Mouse (Mus musculus) midbrain, embryonic 15.5 days (tissue): ENCODE results near the gene Ccdc120. TPM values are rescaled to one million over a fixed set of nuclear protein-coding genes. Genes with fewer than 3 reads are reported as not detected.

ENCODE experiments used
- ATAC-seq: fragments of 200-750 bp; cut with Nextera tagmentation; replicated peaks from 2 replicates; pipeline ENCODE4 v1.8.0; 2017; ENCODE audit warnings: moderate TSS enrichment
- H3K27ac ChIP-seq: fragments of 300-500 bp; sonication (generic); 2 replicates; pipeline ENCODE4 v1.5.1; 2015; ENCODE audit warnings: mild to moderate bottlenecking, inconsistent platforms
- H3K27me3 ChIP-seq: fragments of 300-500 bp; sonication (generic); replicated peaks from 2 replicates; pipeline ENCODE4 v1.6.1; 2015; ENCODE audit warnings: inconsistent platforms
- H3K36me3 ChIP-seq: fragments of 300-500 bp; sonication (generic); replicated peaks from 2 replicates; pipeline ENCODE4 v1.6.1; 2015; ENCODE audit warnings: inconsistent platforms
- H3K4me1 ChIP-seq: fragments of 300-500 bp; sonication (generic); 2 replicates; pipeline ENCODE4 v1.6.1; 2015; ENCODE audit warnings: inconsistent platforms
- H3K4me2 ChIP-seq: fragments of 300-500 bp; sonication (generic); 2 replicates; pipeline ENCODE4 v1.6.1; 2015; ENCODE audit warnings: inconsistent platforms, mild to moderate bottlenecking, moderate library complexity
- H3K4me3 ChIP-seq: fragments of 300-500 bp; sonication (generic); 2 replicates; pipeline ENCODE4 v1.5.1; 2015; ENCODE audit warnings: mild to moderate bottlenecking, inconsistent platforms
- H3K9ac ChIP-seq: fragments of 300-500 bp; sonication (generic); 2 replicates; pipeline ENCODE4 v1.6.1; 2015; ENCODE audit warnings: mild to moderate bottlenecking, inconsistent platforms
- H3K9me3 ChIP-seq: fragments of 300-500 bp; sonication (generic); 2 replicates; pipeline ENCODE4 v1.6.1; 2016; ENCODE audit warnings: inconsistent platforms
- WGBS: fragments of 180-500 bp; shearing (Covaris S2); methylation state at CpG from one replicate; pipeline ENCODE4 v1.1.7; 2015; ENCODE audit warnings: mixed read lengths; 5-methylcytosine and 5-hydroxymethylcytosine counted together
- polyA plus RNA-seq: library from polyadenylated mRNA; unstranded; fragments of >200 nt; fragmentation: Nextera tagmentation; extraction: Ambion mirVana; gene quantifications from 2 replicates; pipeline ENCODE4 v1.2.1, GENCODE M21; 2015

Ccdc120 gene
- polyA plus RNA-seq = 78.4 and 85.2 TPM in 2 replicates

DNA sequence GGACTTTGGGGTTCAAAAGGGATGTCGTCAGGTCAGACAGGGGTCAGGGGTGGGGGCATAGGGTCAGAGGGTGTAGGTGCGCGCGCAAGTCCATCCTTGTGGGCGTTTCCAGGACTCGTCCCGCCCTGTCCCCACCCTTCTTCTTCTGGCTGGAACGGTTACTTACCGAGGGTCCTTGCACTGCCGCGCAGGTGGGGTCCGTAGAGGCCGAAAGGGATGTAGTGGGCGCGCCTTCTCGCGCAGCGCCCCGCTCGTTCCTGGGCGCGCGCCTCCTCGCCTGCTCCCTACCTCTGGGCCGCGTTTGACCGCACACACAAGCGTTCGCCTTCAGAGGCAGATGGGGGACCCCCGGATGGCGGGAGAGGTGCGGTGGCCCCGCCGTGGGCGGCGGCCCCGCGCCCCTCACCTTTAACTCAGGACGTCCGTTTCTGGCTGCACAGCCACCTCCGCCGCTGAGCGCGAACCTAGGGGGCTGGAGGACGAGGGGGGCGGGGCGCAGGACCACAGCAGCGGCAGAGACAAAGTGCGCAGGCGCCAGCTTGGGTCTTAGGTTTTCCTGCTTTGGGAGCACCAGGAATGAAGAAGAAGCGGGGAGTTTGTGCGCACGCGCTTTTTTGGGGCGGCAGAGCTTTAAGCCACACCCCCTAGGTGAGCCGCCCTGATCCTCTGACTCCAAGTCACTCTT lies at the start of gene Ccdc120:
Ccdc120 (minus strand) TSS at position 474 of the 685 bp plus-strand sequence.
- Histone ChIP-seq H3K36me3 (no peaks in the 10 kb centered on the region), H3K4me3 (peak within 1 kb of the TSS; percentile 71), H3K9ac (peak within 1 kb of the TSS; percentile 77), H3K9me3 (no peaks in the 10 kb centered on the region; the same call in 1 of the 2 replicates), H3K27ac (peak within 1 kb of the TSS; percentile 75), H3K27me3 (no peaks in the 10 kb centered on the region), H3K4me1 (peaks cover 7% of the 10 kb centered on the region), H3K4me2 (peak within 1 kb of the TSS; percentile 50)
- 17% methylated on average over 51 of the region's 56 CpGs for WGBS
- peak; percentile 92 for ATAC-seq

DNA sequence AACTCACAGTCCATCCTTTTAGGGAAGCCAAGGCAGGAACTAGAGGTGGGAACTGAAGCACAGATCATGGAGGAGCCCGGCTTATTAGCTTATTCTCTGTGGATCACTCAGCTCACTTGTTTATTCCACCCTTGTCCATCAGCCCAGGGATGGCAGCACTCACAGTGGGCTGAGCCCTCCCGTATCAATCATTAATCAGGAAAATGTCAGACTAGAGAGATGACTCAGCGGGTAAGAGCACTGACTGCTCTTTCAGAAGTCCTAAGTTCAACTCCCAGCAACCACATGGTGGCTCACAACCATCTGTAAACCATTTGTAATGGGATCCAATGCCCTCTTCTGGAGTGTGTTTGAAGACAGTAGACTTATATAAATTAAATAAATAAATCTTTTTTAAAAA lies 46.6 kb upstream of the Ccdc120 start:
- H3K27me3 ChIP-seq = no peaks in the 10 kb centered on the region
- H3K4me1 ChIP-seq = no peaks in the 10 kb centered on the region
- WGBS = 87% methylated on average over 3 of the region's 3 CpGs
- no peak overlapping the region for H3K9ac ChIP-seq
- H3K4me2 ChIP-seq = no peak overlapping the region
- ATAC-seq = no peak
- no peaks in the 10 kb centered on the region; the same call in 1 of the 2 replicates for H3K36me3 ChIP-seq
- H3K27ac ChIP-seq = no peak overlapping the region
- H3K4me3 ChIP-seq = no peak overlapping the region
- H3K9me3 ChIP-seq = no peaks in the 10 kb centered on the region

DNA sequence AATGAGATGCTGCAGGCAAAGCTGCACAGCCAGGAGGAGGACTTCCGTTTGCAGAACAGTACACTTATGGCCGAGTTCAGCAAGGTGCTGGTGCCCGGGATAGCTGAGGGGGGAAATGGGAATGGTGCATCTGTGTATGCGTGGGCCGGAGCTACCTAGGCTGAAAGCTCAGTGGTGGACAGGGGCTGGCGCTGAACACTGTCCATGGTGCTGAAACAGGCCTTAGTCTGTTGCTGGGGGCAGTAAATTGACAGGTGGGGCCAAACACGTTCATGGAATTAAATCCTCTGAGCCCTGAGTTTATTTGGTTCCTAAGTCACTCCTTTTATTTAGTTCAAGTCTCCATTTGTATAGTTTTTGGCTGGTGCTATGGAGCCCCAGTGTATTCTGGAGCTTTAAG lies 44.3 kb upstream of the Ccdc120 start:
- no peak for ATAC-seq
- Histone ChIP-seq H3K4me2 (no peak overlapping the region), H3K27ac (no peak overlapping the region), H3K27me3 (no peaks in the 10 kb centered on the region), H3K36me3 (no peaks in the 10 kb centered on the region; the same call in 1 of the 2 replicates), H3K9ac (no peak overlapping the region), H3K9me3 (no peaks in the 10 kb centered on the region), H3K4me1 (peaks cover 9% of the 10 kb centered on the region), H3K4me3 (no peak overlapping the region)
- 38% methylated on average over 7 of the region's 7 CpGs for WGBS

DNA sequence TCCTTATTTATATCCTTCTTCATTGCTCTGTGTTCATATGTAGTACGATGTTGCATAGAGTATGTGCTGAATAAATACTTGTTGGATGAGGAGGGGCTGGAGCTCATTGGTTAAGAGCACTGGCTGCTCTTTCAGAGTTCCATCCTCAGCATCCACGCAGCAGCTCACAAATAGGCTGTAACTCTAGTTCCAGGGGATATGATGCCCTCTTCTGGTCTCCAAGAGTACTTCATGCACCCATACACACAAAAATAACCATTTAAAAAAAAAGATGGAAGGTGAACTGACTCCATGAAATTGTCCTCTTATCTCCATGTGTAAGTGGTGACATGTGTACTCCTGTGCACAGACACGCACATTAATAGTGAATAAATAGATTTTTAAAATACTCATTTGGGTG lies 42.7 kb upstream of the Ccdc120 start:
- no peaks in the 10 kb centered on the region for H3K36me3 ChIP-seq
- ATAC-seq = no peak
- H3K4me3 ChIP-seq = no peak overlapping the region
- no peak overlapping the region for H3K27ac ChIP-seq
- no peaks in the 10 kb centered on the region for H3K27me3 ChIP-seq
- H3K9ac ChIP-seq = no peak overlapping the region
- 56% methylated on average over 3 of the region's 3 CpGs for WGBS
- H3K9me3 ChIP-seq = no peaks in the 10 kb centered on the region
- H3K4me2 ChIP-seq = no peak overlapping the region
- peaks cover 9% of the 10 kb centered on the region for H3K4me1 ChIP-seq

DNA sequence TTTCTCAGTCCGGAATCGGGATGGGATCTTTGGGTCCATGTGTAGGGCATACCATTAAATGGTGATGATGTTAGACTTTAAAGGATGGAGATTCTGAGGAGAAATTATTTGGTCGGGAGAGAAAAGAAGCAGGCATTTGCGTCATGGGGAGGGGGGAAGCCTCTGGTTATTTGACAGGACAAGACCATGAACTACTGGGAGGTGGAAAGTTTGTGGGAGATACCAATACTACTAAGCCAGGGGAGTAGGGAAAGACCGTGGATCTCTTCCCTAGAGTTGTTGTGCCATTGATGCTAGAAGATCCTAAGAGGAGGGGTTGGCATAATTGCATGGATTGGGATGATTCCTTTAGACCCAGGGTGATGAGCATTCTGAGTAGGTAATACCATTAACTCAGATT lies 39.6 kb upstream of the Ccdc120 start:
- H3K9ac ChIP-seq = peak overlapping the region; percentile 59
- H3K4me2 ChIP-seq = peak overlapping the region; percentile 59
- H3K4me3 ChIP-seq = peak overlapping the region; percentile 57
- peak overlapping the region; percentile 62; the same call in 1 of the 2 replicates for H3K27ac ChIP-seq
- H3K9me3 ChIP-seq = no peaks in the 10 kb centered on the region
- H3K27me3 ChIP-seq = no peaks in the 10 kb centered on the region
- H3K36me3 ChIP-seq = no peaks in the 10 kb centered on the region
- H3K4me1 ChIP-seq = peaks cover 9% of the 10 kb centered on the region
- WGBS = 28% methylated on average over 5 of the region's 5 CpGs
- ATAC-seq = peak; percentile 38; the same call in 1 of the 2 replicates

DNA sequence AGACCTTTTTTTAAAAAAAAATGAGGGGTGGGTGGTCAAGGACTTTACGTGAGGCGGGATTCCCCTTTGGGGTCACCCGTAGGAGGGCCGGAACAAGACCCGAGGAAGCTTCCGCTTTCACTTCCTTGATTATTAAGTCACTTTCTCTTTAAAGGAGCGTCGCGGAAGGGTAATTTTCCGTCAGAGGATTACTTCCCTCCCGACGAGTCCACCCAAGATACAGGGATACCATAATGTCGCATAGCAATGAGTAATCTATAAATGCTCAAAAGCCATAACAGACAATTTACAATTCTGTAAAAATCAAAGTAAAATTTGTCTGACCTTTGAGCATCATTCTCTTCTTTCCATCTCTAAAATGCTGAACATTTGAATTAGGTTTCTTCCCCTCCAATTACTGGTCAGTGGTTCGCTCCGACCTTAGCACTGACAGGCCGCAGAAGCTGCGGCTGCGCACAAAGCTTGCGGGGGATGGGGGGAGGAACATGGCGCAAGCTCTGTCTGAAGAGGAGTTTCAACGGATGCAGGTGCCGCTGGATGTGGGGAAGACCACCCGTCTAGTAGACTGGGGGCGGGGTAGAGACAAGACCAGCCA lies 38.9 kb upstream of the Ccdc120 start, which contains the start of gene Gripap1:
Gripap1 (plus strand) TSS at position 224 of the 595 bp plus-strand sequence.
- no peaks in the 10 kb centered on the region for H3K9me3 ChIP-seq
- 18% methylated on average over 24 of the region's 24 CpGs for WGBS
- peak within 1 kb of the TSS; percentile 59 for H3K4me2 ChIP-seq
- H3K27ac ChIP-seq = peak within 1 kb of the TSS; percentile 62
- H3K9ac ChIP-seq = peak within 1 kb of the TSS; percentile 59
- peaks cover 9% of the 10 kb centered on the region for H3K4me1 ChIP-seq
- H3K27me3 ChIP-seq = no peaks in the 10 kb centered on the region
- ATAC-seq = peak; percentile 92
- H3K36me3 ChIP-seq = no peaks in the 10 kb centered on the region
- peak within 1 kb of the TSS; percentile 57 for H3K4me3 ChIP-seq

DNA sequence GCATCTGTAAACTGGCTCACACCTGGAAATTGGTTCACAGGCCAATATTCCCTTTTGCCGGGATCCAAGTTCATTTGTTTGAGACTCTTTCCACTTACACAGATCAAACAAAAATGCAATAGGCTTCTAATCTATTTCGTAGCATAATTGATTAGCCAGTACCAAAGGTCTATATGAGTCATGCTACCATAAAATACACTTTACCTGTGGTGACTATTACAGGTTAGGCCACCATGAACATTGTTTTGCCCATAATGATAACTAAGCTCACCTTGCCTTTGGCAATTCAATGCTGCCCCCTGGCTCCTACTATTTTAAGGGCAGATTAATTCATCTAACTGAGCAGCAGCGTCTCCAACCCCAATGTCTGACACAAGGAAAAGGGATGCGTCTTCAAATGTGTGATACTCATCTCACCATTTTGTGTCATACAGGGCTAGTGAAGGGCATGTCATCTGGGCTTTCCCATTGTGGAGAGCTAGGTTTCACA lies 31.9 kb upstream of the Ccdc120 start:
- H3K9ac ChIP-seq = no peak overlapping the region
- H3K9me3 ChIP-seq = no peaks in the 10 kb centered on the region
- no peaks in the 10 kb centered on the region for H3K27me3 ChIP-seq
- H3K4me2 ChIP-seq = no peak overlapping the region
- 79% methylated on average over 4 of the region's 4 CpGs for WGBS
- H3K4me3 ChIP-seq = no peak overlapping the region
- no peak overlapping the region for H3K27ac ChIP-seq
- ATAC-seq = no peak
- H3K36me3 ChIP-seq = no peaks in the 10 kb centered on the region
- H3K4me1 ChIP-seq = no peaks in the 10 kb centered on the region

DNA sequence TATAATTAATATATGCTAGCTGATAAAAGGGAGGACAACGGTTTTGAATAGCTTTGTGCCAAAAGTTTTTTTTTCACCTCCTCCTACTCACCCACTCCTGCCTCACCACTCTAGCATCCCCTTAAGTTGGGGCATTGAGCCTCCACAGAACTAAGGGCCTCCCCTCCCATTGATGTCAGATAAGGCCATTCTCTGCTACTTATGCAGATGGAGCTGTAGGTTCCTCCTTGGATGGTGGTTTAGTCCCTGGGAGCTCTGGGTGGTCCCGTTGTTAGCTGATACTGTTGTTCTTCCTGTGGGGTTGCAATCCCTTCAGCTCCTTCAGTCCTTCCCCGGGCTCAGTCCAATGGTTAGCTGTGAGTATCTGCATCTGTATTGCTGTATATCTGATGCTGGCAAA lies 28.6 kb upstream of the Ccdc120 start:
- Histone ChIP-seq H3K4me1 (no peaks in the 10 kb centered on the region), H3K9me3 (no peaks in the 10 kb centered on the region), H3K27me3 (no peaks in the 10 kb centered on the region), H3K4me3 (no peak overlapping the region), H3K4me2 (no peak overlapping the region), H3K9ac (no peak overlapping the region), H3K27ac (no peak overlapping the region), H3K36me3 (no peaks in the 10 kb centered on the region)
- ATAC-seq = no peak
- WGBS = 27% methylated on average over 3 of the region's 3 CpGs

DNA sequence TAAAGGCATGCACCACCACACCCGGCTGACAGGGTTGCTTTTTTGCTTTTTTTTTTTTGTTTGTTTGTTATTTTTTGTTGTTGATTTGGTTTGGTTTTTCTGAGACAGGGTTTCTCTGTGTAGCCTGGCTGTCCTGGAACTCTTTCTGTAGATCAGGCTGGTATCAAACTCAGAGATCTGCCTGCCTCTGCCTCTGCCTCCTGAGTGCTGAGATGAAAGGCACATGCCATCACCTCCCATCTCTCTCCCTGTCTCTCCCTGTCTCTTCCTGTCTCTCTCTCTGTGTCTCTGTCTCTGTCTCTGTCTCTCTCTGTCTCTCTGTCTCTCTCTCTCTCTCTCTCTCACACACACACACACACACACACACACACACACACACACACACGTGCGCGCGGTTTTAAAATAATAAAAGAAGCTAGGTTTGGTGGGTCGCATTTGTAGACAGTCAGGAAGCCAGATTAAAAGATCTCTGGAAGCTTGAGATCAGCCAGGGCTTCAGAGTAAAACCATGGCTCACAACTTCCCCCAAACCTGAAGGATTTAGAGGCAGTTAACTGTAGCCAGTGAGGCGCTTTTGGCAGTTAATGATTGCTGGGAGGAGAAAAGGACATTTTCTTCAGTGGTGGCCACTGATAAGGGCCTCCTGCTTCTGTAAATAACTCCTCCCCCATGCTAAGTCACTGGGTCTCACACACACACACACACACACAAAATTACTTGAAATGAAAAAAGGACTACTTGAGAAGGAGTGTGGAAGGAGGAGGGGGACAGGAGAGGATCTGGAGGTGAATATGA lies 27.9 kb upstream of the Ccdc120 start:
- H3K27ac ChIP-seq = no peak overlapping the region
- H3K4me1 ChIP-seq = no peaks in the 10 kb centered on the region
- no peaks in the 10 kb centered on the region for H3K36me3 ChIP-seq
- no peak overlapping the region for H3K9ac ChIP-seq
- no peak for ATAC-seq
- no peak overlapping the region for H3K4me2 ChIP-seq
- H3K9me3 ChIP-seq = no peaks in the 10 kb centered on the region
- no peak overlapping the region for H3K4me3 ChIP-seq
- no peaks in the 10 kb centered on the region for H3K27me3 ChIP-seq
- WGBS = 75% methylated on average over 7 of the region's 7 CpGs

DNA sequence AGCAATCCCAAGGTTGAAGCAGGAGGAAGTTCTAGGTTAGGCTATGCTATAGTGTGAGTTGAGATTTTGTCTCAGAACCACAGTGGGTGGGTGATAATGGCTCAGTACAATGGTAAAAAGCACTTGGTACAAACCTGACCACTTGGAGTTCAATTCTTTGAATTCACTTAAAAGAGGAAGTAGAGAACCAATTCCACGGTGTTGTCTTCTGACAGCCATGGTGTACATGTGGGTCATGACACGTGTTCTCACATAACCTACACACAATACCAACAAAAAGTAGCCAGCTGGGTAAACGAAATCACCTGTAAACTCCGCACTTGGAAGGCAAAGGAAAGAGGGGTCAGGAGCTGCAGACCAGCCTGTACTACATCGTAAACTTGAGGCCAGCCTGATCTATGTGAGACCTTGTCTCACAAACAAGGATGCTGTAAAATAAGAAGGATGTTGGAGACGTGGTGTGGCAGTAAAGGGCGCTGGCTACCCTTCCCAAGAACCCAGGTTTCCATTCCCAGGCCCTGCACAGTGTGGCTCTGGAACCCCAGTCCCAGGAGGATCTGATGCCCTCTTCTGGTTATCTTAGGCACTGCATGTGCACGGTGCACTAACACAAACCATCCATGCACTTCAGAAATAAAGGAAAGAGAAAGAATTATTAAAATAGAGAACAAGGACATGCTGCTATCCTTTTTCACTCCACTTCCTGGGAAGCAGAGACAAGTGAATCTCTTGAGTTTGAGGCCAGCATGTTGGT lies 25.8 kb upstream of the Ccdc120 start:
- Histone ChIP-seq H3K27ac (no peak overlapping the region), H3K4me2 (no peak overlapping the region), H3K4me1 (no peaks in the 10 kb centered on the region), H3K4me3 (no peak overlapping the region), H3K9ac (no peak overlapping the region), H3K27me3 (no peaks in the 10 kb centered on the region), H3K9me3 (no peaks in the 10 kb centered on the region), H3K36me3 (no peaks in the 10 kb centered on the region)
- 54% methylated on average over 8 of the region's 8 CpGs for WGBS
- 0 out of 2 replicates have a peak, but pooled peaks have one; percentile 54 for ATAC-seq

DNA sequence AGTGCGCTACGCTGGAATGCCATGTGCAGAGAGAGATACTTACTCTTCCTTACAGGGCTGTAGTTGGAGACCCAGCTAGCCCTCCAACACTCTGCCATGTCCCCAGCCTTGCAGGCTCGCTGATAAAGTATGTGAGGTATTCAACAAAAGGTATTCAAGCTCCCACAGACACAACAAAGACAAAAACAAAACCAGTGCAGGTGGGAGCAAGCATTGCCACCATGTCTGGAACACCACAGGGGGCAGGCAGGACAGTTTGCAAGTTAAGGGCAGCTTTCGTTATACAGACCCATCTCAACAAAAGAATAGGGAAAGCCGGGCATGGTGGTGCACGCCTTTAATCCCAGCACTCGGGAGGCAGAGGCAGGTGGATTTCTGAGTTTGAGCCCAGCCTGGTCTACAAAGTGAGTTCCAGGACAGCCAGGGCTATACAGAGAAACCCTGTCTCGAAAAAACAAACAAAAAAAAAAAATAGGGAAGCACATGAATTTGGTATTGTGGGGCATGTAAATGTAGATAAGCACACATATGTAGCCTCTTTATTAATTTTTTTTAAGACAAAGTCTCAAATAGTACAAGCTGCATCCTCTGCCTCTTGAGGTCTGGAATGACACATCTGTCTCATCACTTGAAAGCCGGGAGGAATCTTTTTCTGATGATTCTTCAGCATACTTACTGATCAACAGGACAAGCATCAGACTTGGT lies 24.9 kb upstream of the Ccdc120 start:
- Histone ChIP-seq H3K27me3 (no peaks in the 10 kb centered on the region), H3K36me3 (no peaks in the 10 kb centered on the region), H3K9me3 (no peaks in the 10 kb centered on the region), H3K9ac (no peak overlapping the region), H3K4me3 (no peak overlapping the region), H3K4me2 (no peak overlapping the region), H3K27ac (no peak overlapping the region), H3K4me1 (no peaks in the 10 kb centered on the region)
- 75% methylated on average over 9 of the region's 9 CpGs for whole genome bisulfite sequencing
- no peak for ATAC-seq
